Mouse (Mus musculus) lung, postnatal 14 days (tissue): ENCODE results near the gene Eif4h.
"Not testable (repeated sequence)": the region's sequence is repeated elsewhere in the genome, so short reads cannot be mapped to it uniquely, and the experiment has no call there.

ENCODE experiments used
- DNase-seq: peaks from one replicate; pipeline ENCODE4 v3.0.0; 2021

The Eif4h gene

GRCm38 (mm10) chr5:134639269-134639682 lies at the start of gene Eif4h:
Gene Eif4h (minus strand): TSS chr5:134639490.
- peak; percentile 98 for DNase-seq

- peak; percentile 99 for DNase-seq
These were observed 49.5 kb upstream of the Eif4h start for GRCm38 (mm10) chr5:134688718-134689284.

GRCm38 (mm10) chr5:134688086-134688717 lies 48.9 kb upstream of the Eif4h start, which contains the start of gene Limk1:
Gene Limk1 (minus strand): TSS chr5:134688598.
- no peak for DNase-seq

GRCm38 (mm10) chr5:134687187-134687586 lies 47.9 kb upstream of the Eif4h start:
- no peak for DNase-seq

GRCm38 (mm10) chr5:134686541-134686940 lies 47.3 kb upstream of the Eif4h start:
- DNase-seq, result no peak

- DNase-seq, result no peak
These were observed 45.1 kb upstream of the Eif4h start for GRCm38 (mm10) chr5:134684398-134684797.

GRCm38 (mm10) chr5:134683813-134684212 lies 44.5 kb upstream of the Eif4h start:
- DNase-seq, result no peak

GRCm38 (mm10) chr5:134680238-134680637 lies 40.9 kb upstream of the Eif4h start:
- peak; percentile 46 for DNase-seq

- DNase-seq, result no peak
These were observed 39.7 kb upstream of the Eif4h start for GRCm38 (mm10) chr5:134678827-134679546.

- peak; percentile 37 for DNase-seq
These were observed 38.7 kb upstream of the Eif4h start for GRCm38 (mm10) chr5:134678031-134678430.

GRCm38 (mm10) chr5:134677491-134677890 lies 38.2 kb upstream of the Eif4h start:
- no peak for DNase-seq

- DNase-seq, result peak; percentile 92
These were observed 36.9 kb upstream of the Eif4h start for GRCm38 (mm10) chr5:134675956-134676759.

GRCm38 (mm10) chr5:134674977-134675376 lies 35.7 kb upstream of the Eif4h start:
- DNase-seq, result no peak

- no peak for DNase-seq
These were observed 33.3 kb upstream of the Eif4h start for GRCm38 (mm10) chr5:134672611-134673010.

GRCm38 (mm10) chr5:134672198-134672516 lies 32.9 kb upstream of the Eif4h start:
- DNase-seq, result no peak

GRCm38 (mm10) chr5:134671335-134672197 lies 32.3 kb upstream of the Eif4h start:
- peak; percentile 16 for DNase-seq

GRCm38 (mm10) chr5:134669001-134669708 lies 29.9 kb upstream of the Eif4h start:
- no peak for DNase-seq

- DNase-seq, result peak; percentile 67
These were observed 29.2 kb upstream of the Eif4h start for GRCm38 (mm10) chr5:134668495-134668894.

- no peak for DNase-seq
These were observed 17.4 kb upstream of the Eif4h start for GRCm38 (mm10) chr5:134656708-134657107.

- DNase-seq, result peak; percentile 82
These were observed 12.7 kb upstream of the Eif4h start for GRCm38 (mm10) chr5:134652015-134652414.

- DNase-seq, result peak; percentile 83
These were observed 11.6 kb upstream of the Eif4h start for GRCm38 (mm10) chr5:134650926-134651325.

GRCm38 (mm10) chr5:134648976-134649375 lies 9.7 kb upstream of the Eif4h start:
- not testable (repeated sequence) for DNase-seq
